Mouse (Mus musculus) R1 (cell line): ENCODE measurements at regions not wholly inside any gene's neighbourhood (a gene's known extent, or its start where the extent isn't known, plus 50 kb on each side); places are given as distances from the start of the nearest gene placed in this dataset.

Experiments used
- DNase-seq: peaks from one replicate; pipeline ENCODE4 v3.0.0-alpha.2; 2018; ENCODE audit warnings: low read depth, low spot score

GRCm38 (mm10) chr13:44657905-44658414 is 71.3 kb upstream of the Jarid2 start:
- no peak for DNase-seq

- DNase-seq, result no peak
Measured at GRCm38 (mm10) chr13:44659861-44660260, 69.4 kb upstream of the Jarid2 start.

GRCm38 (mm10) chr13:44663062-44663461 is 66.2 kb upstream of the Jarid2 start:
- no peak for DNase-seq

DNA sequence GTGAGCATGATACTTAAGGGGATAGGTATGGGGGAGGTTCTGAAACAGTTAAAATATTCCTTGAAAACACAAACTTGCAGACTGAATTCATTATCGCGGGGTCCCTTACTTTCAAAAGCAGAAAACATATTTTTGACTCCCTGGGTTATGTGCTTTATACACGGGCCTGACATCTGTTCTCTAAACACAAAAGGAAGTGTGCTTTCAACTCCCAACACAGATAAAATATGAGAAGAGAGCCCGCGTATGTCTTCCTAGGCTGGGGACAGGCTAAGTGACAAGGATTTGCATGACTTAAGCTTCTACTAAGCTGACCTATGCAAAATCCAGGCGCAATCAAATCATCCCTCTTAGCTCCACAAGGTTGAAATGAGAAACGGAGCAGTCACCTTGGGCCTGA is 65.5 kb upstream of the Jarid2 start:
- no peak for DNase-seq

GRCm38 (mm10) chr13:44669761-44670160 is 59.5 kb upstream of the Jarid2 start:
- DNase-seq, result no peak

- DNase-seq, result no peak
Measured at GRCm38 (mm10) chr13:44673337-44673966, 55.8 kb upstream of the Jarid2 start.

- peak; percentile 61 for DNase-seq
Measured at GRCm38 (mm10) chr13:44673967-44674357, 55.3 kb upstream of the Jarid2 start.

DNA sequence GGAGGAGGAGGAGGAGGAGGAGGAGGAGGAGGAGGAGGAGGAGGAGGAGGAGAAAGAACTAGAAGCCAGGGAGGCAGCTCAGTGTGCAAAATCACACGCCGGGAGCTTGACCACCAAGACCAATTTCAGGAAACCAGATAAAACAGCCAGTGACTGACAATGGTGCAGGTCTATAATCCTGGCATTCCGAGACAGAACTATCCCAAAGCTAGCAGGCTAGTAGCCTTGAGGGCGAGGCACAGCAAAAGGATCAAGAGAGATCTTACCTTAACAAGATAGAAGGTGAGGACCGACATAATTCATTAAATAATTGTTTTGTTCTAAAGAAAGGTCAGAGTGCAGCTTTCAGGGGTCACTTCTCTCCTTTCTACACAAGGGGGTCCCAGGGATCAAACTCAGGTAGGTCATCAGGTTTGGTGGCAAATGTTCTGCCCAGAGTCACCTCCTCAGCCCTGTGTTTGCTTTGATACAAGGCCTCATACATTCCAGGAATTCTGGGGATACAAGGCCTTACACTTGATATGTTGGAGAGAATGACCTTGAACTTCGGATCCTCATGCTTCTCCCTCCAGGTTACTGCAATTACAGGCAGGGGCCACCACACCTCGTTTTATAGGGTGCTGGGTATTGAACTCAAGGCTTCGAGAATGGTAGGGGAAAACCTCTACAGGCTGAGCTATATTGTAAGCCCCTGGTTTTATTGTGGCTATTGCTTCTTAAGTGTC is 54.2 kb upstream of the Jarid2 start:
- peak; percentile 84 for DNase-seq

- DNase-seq, result peak; percentile 63
Measured at GRCm38 (mm10) chr13:44676041-44676440, 53.2 kb upstream of the Jarid2 start.

GRCm38 (mm10) chr13:44678121-44678520 is 51.2 kb upstream of the Jarid2 start:
- DNase-seq, result peak; percentile 100

- DNase-seq, result peak; percentile 98
Measured at GRCm38 (mm10) chr13:44679457-44679856, 49.8 kb upstream of the Jarid2 start.
